Mouse (Mus musculus): ENCODE data around the gene Olfm2.

Gene Olfm2

DNA sequence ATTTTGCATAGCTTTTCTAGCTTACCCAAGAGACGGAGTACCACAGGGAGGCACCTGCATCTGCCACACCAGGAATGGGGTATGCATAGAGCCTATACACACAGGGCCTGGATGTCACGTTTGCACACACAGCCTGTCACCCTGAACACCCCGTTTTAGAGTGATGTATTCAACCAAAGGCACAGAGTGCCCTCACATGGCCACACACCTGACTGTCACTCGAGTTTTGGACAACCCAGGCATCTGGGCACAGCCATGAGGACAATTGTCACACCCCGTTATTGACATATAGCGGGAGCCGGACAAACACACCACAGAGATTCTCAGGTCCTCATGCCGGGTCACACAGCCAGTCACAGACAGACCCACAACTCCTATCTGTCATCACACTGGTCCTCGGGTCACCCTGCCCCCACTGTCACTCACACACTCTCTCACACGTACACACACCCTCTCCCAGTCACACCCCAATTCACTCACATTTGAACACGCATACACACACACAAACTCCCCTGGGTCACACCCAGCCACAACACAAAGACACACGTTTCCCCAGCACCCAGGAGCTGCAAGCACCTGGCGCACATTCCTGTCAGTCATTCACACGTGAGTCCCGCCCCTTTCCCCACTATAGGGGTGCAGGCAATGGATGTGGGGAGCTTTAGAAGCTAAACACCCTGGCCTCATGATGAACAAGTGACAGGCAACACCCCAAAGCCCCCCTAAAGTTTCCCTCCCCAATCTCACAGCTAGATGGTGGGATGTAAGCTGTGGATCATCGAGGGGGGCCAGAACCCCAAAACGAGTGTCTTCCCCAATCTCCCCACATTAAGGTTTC lies 801 bp downstream of the Olfm2 start:
- peak; percentile 84 for DNase-seq

DNA sequence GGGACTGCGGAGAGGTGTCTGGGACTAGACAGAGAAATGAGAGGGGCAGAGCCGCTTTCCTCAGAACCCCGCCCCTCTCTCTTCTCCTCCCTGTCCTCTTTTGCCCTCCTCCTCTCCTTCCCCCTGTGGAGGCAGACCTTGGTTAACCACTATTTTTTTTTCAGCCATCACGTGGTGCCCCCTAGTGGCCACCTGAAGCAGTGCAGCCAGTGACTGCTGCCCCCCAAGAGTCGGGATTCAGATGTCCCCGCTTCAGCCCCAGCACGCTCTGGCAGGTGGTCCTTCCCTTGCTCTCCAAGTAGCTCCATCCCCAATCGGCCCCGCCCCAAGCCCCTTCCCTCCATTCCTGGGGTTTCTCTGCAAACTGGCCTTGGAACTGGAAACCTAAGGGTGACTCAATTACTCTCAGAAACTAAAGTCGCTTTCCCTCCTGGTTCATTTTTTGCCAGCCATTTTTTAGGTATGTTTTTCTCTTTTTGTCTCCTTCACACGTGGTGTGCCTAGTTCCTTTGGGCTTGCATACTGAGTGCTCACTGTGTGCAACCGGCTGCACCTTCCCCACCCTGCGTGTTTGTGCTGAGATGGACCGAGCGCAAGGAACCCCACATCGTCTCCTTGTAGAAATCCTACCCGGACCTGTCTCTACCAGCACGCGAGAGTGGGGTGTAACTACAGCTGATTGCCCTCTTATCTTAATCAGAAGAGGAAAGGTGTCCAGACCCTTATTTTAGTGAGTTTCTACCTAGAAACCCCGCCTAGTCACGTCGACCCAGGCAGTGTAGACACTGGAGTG lies 2.0 kb downstream of the Olfm2 start:
- DNase-seq = peak; percentile 88

DNA sequence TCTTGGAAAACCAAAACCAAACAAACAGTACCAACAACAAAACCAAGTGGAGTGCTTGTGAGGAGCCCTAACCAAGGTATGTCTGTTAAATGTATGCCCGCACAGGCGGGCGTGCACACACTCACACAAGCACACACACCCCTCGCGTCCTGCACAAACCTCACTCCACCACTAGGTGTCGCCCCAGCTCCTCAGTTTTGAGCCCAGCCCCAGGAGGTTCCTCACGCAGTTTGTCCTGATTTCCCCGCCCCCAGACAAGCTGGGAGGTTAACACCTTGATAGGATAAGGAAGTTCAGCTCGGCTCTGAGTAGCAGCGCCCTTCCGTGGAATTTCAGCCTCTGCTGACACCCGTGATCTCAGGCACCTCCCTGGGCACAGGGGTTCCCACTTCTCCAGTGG lies 5.7 kb downstream of the Olfm2 start:
- DNase-seq = peak; percentile 97

DNA sequence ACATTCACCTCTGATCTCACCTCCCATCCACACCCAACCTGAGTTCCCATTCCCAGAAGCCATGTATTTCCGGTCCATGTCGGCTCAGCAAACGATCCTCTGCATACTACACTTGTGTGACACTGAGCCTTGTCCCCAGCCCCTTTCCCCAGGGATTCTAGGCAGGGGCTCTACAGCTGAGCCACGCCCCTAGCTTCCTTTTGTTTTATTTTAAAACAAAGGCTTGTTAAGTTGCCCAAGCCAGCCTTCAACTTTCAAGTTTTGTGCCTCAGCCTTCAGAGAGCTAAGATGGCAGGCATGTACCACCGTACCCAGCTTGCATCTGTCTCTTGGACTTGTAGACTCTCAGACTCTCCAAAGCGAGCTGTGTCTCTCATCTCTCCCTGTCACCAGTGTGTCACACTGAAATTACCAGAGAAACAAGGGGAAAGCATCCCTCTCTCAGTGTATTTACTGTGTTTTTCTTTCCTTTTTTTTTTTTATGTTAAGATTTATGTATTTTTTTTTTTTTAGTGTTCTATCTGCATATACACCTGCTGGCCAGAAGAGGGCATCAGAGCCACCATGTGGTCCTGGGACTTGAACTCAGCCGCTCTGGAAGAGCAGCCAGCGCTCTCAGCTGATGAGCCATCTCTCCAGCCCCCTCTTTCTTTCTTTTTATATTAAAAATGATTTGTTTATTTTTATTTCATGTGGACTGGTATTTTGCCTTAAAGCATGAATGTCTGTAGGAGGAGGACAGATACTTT lies 7.7 kb downstream of the Olfm2 start:
- DNase-seq = no peak

DNA sequence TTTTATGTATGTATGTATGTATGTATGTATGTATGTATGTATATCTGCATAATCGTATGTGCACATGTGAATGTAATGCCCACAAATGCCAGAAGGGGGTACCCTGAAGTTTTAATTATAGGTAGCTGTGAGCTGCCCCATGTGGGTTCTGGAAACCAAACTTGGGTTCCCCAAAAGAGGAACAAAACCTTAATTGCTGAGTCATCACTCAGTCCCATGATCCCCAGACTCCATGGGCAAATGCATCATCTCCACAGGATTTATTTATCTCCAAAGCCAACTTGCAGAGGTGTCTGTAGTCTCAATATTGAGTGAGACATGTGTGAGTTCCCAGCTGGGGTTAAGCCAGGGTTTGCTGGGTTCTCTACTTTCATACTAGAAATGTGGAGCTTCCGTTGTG lies 8.9 kb downstream of the Olfm2 start:
- no peak for DNase-seq

DNA sequence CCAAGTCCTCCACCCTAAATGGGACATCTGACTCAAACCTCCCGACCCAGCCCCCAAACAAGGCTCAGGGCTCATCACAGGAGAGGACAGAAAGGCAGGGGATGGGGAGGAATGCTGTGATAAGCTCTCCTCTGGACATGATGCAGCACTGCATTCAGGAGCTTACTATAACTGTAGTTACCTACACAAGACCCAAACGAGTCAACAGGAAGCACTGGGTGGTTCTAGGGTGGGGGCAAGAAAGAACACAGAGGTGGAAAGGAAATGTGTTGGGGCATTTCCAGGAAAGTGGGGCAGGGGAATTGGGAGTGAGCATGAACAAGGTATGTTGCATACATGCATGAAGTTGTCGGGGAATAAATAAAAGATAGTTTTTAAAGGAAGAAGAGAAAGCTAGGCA lies 11.5 kb downstream of the Olfm2 start:
- no peak for DNase-seq

DNA sequence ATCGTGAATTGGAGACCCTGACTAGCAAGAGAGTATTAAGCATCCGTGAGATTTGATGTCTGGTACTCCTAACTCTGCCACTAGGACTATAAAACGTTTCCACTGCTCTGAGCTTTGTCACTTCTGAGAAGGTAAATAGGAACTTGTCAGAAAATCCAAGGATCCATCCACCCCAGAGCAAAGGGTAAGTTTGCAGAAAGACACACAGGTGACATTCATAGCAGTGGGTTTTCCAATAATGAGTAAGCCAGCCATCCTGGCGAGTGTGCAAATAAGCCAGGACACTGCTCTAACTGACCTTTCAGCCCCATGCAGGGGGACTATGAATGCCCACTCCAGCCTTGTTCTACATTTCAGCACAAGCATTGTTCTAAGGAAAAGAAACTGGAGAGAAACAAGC lies 14.4 kb downstream of the Olfm2 start:
- DNase-seq = no peak

DNA sequence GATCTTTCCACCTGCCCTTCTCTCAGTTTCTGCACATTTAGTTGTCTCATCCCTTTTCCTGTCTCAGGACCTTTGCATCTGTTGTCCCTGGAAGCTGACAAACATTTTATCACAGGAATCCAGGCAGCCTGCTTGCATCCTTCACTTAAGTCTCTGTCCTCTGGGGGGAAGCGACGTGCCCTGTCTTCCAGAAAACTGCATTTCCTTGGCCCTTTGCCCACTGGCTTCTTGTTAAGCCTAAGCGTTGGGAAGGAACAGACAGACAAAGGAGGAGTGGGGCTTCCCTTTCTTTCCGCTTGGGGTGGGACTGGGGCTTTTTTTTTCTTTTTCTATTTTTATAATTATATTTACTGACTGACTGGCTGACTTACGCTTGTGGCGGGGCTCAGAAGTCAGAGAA lies 16.7 kb downstream of the Olfm2 start:
- no peak for DNase-seq

DNA sequence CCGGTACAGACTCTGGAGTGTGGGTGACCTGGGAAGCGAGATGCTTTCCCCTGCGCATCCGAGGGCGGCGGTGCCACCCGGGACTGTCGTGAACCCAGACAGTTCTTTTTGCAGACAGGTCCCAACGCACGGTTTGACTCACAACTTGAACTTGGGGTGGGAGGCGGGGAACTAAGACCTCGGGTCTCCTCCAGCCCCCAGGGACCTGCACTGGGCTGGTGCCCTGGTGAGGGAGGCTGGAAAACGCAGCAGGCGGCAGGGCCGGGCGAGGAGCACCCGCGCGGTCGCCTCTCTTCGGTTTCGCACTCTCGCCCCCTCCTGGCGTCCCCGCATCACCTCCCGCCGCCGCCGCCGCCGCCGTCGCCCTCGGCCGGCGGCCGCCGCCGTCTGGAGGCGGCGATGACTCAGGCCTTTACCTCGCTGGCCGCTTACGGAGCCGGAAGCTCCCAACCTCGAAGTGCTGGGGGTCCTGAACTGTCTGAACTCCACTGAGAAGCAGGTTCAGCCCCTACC lies 18.5 kb downstream of the Olfm2 start:
- peak; percentile 92 for DNase-seq

DNA sequence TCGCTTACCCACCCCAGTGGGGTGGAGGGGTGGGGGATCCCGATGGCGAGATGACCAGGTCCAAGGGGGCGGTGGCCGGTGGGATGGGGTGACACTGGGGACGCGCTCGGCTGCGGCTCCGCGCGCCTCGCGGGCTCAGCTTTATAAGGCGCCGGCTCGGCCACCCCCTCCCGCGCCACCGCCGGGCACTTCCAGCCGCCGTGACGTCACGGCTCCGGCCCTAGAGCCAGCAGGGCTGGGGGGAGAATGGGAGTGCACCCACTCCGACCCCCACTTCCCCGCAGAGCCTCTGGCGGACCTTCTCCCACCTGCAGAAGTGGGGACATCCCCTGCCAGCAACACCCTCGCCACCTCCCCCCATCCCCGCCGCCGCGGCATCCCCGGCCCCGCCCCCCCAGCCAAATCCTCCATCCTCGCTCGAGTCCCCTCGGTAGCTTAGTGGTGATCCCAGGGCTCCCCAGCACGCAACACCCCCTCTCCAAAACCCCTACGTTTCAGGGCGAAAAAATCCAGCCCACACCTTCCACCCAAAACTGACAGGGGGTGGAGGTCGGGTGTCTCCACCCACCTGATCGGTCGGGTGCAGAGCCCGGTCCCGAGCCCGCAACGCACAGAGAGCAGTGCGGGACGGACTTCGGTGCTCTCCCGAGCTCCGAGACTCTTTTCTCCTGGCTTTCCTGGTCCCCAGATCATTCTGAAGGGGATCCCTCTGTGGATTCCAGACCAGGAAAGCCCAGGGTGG lies 19.1 kb downstream of the Olfm2 start:
- peak; percentile 91 for DNase-seq

DNA sequence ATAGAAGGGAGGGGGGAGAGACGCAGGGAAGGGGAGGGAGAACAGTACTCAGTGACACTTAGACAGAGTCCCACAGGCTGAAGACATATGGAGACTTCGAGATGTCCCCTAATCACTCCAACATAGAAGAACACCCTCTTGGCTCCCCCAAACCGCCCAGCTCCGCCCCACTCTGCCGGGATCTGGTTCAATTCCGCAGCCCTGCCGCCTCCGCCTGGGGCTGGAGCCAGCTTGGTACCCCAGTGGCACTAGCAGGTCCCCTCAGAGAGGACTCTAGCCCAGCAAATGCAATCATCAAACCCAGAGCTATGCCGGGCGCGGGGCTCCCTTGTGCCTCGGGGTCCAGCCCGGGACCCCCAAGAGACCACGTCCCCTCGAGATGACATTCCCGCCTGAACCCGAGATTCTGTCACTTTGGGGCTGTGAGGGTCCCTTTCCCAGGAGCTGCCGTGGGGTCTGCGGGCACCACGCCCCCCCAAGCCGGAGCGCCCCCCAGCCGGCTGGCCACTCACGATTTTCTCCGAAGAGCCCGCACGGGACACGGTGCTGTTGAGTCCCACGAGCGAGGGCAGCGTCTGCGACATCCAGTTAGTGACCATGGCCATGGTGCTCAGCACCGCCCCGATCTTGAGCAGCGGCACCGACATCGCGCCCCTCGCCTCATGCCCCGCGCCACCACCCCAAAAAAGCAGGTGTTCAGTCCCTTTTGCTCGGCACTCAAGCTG lies 19.9 kb downstream of the Olfm2 start:
- no peak for DNase-seq

DNA sequence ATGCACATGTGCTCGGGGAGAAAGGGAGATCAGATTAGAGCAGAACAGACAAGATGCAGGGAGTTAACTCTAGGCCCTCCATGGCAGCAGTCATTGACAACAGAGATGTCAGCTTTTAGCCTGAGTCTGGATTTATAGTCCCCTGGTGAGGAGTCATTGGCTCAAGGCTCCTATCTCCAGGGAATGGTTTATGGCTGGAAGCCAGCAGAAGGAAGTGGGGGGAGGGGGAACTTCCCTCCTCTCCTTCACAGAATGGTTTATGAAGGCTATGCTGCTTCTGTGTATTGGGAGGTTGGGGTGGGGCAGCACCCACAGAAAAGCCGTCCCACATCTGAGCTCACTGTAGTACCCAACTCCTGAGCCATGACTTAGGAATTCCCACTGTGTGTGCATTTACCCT lies 24.6 kb downstream of the Olfm2 start:
- DNase-seq = no peak

DNA sequence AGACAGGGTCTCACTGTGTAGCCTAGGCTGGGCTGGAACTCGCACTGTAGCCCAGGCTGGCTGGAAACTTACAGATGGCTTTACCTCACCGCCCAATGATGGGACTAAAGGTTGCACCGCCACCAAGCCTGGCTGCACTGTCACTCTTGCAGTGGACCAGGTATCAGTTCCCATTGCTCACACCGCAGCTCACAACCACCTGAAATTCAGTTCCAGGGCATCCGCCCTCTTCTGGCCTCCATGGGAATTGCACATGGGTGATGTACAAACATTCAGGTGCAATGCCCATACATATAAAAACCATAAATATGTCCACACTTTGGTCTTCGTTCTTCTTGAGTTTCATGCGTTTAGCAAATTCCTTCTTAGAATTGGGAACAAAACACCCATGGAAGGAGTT lies 30.8 kb downstream of the Olfm2 start:
- DNase-seq = no peak

DNA sequence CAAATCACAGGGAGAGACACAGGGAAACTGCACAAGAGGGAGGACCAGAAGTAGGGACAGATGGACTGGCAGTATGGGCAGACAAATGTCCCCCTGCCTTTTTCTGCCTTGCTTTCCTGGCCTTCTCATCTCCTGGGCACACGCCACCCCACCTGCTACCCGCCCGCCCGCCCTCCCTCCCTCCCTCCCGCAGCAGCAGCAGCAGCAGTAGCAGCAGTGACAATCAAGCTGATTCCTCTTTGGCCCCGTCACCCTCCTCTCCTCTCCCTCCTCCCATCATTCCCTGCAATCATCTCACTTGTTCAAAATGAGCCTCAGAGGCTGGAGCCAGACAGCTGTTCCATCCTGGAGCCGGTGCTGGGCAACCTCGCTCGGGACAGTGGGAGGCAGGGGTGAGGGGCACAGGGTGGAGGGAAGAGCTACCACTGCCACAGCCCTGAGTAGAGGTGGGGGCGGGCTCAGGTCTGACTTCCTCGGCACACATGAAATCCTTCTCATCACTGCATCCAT lies 32.6 kb downstream of the Olfm2 start:
- no peak for DNase-seq

DNA sequence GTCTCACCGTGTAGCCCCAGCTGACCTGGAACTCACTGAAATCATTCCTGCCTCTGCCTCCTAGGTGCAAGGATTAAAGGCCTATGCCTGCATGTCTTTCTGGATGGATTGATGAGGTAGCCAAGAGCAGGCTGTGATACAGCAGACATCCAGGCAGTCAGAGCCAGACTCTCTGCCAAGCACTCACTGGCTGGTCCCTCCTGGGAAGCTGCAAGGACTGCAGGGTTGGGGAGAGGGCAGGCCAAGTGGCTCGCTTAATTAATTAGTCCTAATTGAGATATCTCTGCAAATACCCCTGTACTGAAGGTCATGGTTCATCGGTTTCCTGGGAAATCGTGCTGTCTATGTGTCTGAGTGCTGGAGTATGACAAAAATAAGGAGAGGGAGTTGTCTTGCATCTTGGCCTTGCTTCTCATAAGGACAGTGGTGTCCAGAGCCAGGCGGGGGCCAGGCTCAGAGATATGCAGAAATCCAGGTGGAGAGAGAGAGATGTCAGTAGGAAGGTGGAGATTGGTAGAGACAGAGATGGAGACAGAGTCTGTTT lies 33.1 kb downstream of the Olfm2 start:
- DNase-seq = no peak

DNA sequence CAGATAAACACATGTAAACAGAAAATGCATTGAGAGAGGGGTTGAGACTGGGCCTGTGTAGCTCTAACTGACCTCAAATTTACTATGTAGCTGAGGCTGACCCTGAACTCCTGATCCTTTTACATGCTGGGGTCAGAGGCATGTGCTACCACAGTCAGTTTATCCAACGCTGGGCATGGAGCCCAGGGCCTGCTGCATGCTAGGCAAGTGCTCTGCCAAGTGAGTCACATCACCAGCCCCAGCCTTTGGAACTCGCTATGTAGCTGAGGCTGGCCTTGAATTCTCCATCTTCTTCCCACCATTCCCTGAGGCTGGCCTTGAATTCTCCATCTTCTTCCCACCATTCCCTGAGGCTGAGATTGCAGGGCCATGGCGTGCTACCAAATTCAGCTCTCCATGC lies 35.7 kb downstream of the Olfm2 start:
- no peak for DNase-seq

DNA sequence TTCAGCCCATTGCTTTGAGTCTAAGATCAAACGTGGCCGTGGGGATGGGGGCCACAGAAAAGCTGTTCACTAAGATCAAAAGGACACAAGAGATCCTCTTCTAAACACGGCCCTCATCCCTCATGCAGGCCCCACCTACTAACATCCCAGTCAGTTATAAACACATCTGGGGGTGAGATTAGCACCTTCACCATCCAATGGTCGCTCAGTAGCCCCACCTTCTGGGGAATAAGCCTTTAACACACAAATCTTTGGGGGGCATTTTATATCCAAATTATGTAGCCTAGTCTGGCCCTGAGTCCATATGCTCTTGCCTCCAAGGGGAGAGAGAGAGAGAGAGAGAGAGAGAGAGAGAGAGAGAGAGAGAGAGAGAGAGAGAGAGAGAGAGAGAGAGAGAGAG lies 40.2 kb downstream of the Olfm2 start:
- DNase-seq = no peak

DNA sequence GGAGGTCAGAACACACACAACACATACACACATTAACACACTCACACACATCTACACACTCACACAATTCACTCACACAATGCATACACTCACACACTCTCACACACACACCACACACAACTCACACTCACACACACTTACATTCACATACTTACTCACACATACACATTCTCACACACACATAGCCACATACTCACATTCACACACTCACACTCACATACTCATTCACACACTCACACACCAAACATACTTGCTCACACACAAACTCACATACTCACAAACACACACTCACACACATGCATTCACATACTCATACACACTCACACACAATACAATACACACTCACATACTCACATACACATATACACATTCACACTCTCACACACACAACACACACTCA lies 40.7 kb downstream of the Olfm2 start:
- DNase-seq = no peak

DNA sequence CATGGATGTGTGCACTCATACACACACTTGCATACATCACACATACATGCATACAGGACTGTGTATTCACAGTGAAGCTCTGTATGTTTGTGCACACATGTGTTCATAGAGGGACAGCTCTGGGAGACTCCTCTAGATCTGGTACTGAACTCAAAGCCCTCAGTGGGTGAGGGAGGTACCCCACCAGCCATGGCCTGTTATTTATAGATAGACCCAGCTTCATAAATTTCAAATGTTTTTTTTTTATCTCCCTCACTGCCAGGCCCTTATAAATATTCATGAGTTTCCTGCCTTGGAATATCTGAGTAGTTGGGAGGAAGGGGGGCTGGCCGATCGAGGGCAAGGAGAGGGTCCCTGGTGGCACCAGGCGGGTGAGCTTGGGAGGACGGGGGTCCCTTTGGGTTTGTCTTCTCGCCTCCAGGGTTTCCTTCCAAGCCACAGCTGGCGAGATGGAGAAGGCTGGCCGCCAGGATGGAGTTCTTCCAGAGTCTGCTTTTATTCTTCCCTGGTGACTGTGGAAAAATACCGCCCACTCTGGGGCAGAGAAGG lies 42.2 kb downstream of the Olfm2 start:
- no peak for DNase-seq

DNA sequence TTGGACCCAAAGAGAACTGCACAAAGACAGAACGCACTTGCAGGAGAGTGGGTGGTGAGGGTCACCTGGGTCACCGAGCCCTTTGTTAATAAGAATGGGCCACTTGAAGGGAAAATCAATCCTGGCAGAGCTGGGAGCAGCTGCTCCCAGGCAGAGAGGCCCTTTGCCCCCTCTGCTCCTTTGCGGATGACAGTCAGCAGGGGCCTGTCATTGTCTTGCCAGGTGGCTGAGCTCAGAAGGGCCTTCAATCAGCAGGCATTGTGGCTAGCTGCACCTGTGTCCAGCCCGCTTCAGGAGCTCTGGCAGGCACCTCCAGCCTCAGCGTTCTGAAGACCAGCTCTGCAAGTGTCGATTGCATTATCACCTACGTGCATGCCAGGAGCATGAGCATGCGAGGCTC lies 48.7 kb downstream of the Olfm2 start:
- no peak for DNase-seq

DNA sequence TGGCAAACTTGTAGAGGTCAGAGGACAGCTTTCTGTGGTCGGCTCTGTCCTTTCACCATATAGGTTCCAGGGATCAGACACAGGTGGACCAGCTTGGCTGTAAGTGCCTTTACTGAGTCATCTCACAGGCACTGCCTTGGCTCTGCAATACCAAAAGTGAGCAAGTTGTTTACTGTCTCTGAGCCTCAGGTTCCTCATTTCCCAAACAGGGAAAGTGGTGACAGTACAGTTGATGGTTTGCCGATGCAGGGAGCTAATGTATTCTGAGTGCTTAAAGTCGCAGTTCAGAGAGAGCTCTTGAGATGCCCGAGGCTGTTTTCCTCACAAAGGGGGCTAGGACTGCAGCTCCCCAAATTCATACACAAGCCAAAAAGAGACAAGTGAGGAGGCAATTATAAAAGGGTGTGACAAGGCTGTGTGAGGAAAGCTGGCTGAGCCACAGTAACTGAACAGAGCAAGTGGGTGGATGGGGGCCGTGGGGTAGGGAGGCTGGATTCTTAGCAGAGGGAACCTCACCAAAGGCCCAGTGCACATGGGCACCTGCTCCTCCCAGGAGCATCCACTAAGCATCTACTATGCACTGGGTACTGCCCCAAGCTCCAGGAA lies 49.9 kb downstream of the Olfm2 start:
- DNase-seq = no peak

Data from heart, adult 11 months (tissue).